Mouse (Mus musculus) liver, adult 2 months (tissue): ENCODE data around the gene Sox6.

ENCODE experiments used
- CTCF ChIP-seq: fragments of 200-500 bp; IDR thresholded peaks from 2 replicates; pipeline ENCODE4 v1.5.1; 2011; ENCODE audit warnings: low read depth, low read length, control low read depth
- POLR2A ChIP-seq: fragments of 200-500 bp; IDR thresholded peaks from 2 replicates; pipeline ENCODE4 v1.6.1; 2011; ENCODE audit warnings: low read length, control low read depth; ENCODE audit not compliant: insufficient read depth; ENCODE audit errors: extremely low read depth

GRCm38 (mm10) chr7:115475176-115475575, 563.4 kb downstream of the Sox6 start:
- TF ChIP-seq CTCF (no peak), POLR2A (no peak)
